Mouse (Mus musculus): ENCODE data around the gene Mipep. TPM values are rescaled to one million over a fixed set of nuclear protein-coding genes. Genes with fewer than 3 reads are reported as not detected.

Gene Mipep
- polyA plus RNA-seq, 1 experiment from 2014 or later: 24.0 TPM

DNA sequence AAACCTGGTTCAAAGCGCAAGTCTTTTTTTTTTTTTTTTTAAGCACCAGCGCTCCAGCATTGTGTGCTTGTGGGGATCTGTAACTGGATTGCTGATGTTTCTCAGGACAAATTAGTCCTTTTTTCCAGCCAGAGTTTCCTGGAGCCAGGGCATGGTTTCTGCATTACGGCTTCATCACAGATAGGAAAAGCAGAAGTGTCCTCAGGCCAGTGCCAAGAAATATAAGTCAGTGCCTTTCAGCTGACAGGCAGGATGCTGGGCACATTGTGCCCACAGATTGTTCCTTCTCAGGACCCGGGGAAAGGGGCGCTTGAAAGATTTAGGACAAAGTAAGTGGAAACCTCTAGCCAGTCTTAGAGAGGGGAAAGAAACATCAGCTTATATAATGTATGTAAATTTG is 20.6 kb upstream of the Mipep start:
- 89% methylated on average over 5 of the region's 5 CpGs for WGBS
- H3K27me3 ChIP-seq (ENCODE audit: control insufficient read depth, insufficient read depth, low read length): no peaks in the 10 kb centered on the region
- H3K4me3 ChIP-seq (ENCODE audit: low read depth, low read length): no peak overlapping the region
- H3K9me3 ChIP-seq (ENCODE audit: control insufficient read depth, low read depth, low read length): no peaks in the 10 kb centered on the region
- no peaks in the 10 kb centered on the region for H3K36me3 ChIP-seq (ENCODE audit: control insufficient read depth, insufficient read depth, low read length)
- ATAC-seq (ENCODE audit: insufficient number of reproducible peaks, insufficient read depth, low FRiP score, low read depth): no peak
- H3K4me1 ChIP-seq (ENCODE audit: control insufficient read depth, insufficient read depth, low read length): no peaks in the 10 kb centered on the region
- H3K27ac ChIP-seq (ENCODE audit: low read length): no peak overlapping the region
- no peak overlapping the region for H3K9ac ChIP-seq (replicated peaks; ENCODE audit: low read depth, low read length)
- no peak overlapping the region for H3K4me2 ChIP-seq (replicated peaks; ENCODE audit: low read depth, low read length)

DNA sequence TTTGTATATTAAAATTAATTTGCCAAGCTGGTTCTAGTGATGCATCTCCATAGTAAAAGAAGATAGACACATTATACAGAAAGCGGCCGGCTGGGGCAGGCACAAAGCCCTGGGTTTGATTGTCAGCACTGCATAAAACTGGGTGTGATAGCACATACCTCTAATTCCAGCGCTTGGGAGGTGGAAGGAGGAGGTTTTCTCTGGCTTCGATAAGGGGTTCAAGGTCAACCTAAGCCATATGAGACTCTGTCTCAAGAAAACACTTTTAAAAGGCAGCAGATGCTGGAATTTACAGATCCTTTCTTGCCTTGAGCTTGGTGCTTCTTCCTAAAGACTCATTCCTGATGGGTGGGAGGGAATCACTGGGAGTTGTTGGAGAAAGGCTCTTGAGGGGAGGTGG is 19.8 kb upstream of the Mipep start:
- H3K9me3 ChIP-seq (ENCODE audit: control insufficient read depth, low read depth, low read length): no peaks in the 10 kb centered on the region
- no peaks in the 10 kb centered on the region for H3K27me3 ChIP-seq (ENCODE audit: control insufficient read depth, insufficient read depth, low read length)
- no peak overlapping the region for H3K4me2 ChIP-seq (replicated peaks; ENCODE audit: low read depth, low read length)
- H3K27ac ChIP-seq (ENCODE audit: low read length): no peak overlapping the region
- H3K4me1 ChIP-seq (ENCODE audit: control insufficient read depth, insufficient read depth, low read length): no peaks in the 10 kb centered on the region
- no peak overlapping the region for H3K4me3 ChIP-seq (ENCODE audit: low read depth, low read length)
- no peak overlapping the region for H3K9ac ChIP-seq (replicated peaks; ENCODE audit: low read depth, low read length)
- H3K36me3 ChIP-seq (ENCODE audit: control insufficient read depth, insufficient read depth, low read length): no peaks in the 10 kb centered on the region
- ATAC-seq (ENCODE audit: insufficient number of reproducible peaks, insufficient read depth, low FRiP score, low read depth): no peak
- WGBS: 64% methylated on average over 4 of the region's 4 CpGs

DNA sequence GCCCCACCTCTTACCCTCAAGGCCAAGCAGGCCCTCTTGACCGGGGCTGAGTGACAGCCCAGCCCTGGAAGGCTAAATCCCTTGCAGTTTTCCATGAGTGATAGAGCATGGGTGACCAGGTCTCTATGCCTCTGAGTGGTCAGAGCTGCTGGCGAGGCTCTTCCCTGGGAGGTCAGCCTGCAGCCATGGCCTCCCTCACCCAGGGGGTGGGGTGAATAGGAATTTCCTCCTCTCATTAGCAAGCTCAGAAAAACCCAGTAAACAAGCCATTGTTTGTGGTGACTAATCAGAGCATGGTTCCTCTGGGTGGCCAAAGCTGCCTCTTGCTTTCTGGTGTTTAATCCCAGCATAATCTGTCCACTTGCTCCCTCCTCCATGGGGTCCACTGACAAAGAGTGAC is 19.3 kb upstream of the Mipep start:
- Histone ChIP-seq H3K27me3 (ENCODE audit: control insufficient read depth, insufficient read depth, low read length) (no peaks in the 10 kb centered on the region), H3K4me3 (ENCODE audit: low read depth, low read length) (no peak overlapping the region), H3K4me1 (ENCODE audit: control insufficient read depth, insufficient read depth, low read length) (no peaks in the 10 kb centered on the region), H3K27ac (ENCODE audit: low read length) (no peak overlapping the region), H3K4me2 (replicated peaks; ENCODE audit: low read depth, low read length) (no peak overlapping the region), H3K36me3 (ENCODE audit: control insufficient read depth, insufficient read depth, low read length) (no peaks in the 10 kb centered on the region), H3K9ac (replicated peaks; ENCODE audit: low read depth, low read length) (no peak overlapping the region), H3K9me3 (ENCODE audit: control insufficient read depth, low read depth, low read length) (no peaks in the 10 kb centered on the region)
- 44% methylated on average over 2 of the region's 2 CpGs for WGBS
- no peak for ATAC-seq (ENCODE audit: insufficient number of reproducible peaks, insufficient read depth, low FRiP score, low read depth)

DNA sequence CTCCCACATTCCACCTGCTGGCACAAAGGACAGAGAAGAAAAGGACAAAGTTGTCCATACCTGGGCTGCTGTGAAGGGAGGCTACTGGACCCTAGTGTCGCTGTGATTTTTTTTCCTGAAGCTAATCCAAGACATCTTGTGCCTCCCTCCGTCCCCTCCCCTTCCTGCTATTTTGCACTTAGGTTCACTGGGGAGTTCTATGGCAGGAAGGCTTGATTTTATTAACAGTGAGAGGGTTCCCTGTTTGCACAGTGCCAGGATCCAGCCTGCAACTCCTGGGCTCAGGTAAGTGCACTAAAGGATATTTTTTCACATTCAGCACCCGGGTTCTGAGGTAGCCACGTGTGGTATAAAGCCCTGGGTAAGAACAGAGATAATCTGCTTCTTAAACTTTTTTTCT is 16.5 kb upstream of the Mipep start, which contains the start of gene C1qtnf9:
TSS of gene C1qtnf9 (plus strand) at position 251 of the 400 bp plus-strand sequence.
- Histone ChIP-seq H3K4me2 (replicated peaks; ENCODE audit: low read depth, low read length) (no peak within 1 kb of the TSS), H3K9ac (replicated peaks; ENCODE audit: low read depth, low read length) (no peak within 1 kb of the TSS), H3K9me3 (ENCODE audit: control insufficient read depth, low read depth, low read length) (no peaks in the 10 kb centered on the region), H3K4me3 (ENCODE audit: low read depth, low read length) (no peak within 1 kb of the TSS), H3K27me3 (ENCODE audit: control insufficient read depth, insufficient read depth, low read length) (no peaks in the 10 kb centered on the region), H3K4me1 (ENCODE audit: control insufficient read depth, insufficient read depth, low read length) (no peaks in the 10 kb centered on the region), H3K27ac (ENCODE audit: low read length) (no peak within 1 kb of the TSS), H3K36me3 (ENCODE audit: control insufficient read depth, insufficient read depth, low read length) (no peaks in the 10 kb centered on the region)
- WGBS: 68% methylated on average over 4 of the region's 4 CpGs
- no peak for ATAC-seq (ENCODE audit: insufficient number of reproducible peaks, insufficient read depth, low FRiP score, low read depth)

DNA sequence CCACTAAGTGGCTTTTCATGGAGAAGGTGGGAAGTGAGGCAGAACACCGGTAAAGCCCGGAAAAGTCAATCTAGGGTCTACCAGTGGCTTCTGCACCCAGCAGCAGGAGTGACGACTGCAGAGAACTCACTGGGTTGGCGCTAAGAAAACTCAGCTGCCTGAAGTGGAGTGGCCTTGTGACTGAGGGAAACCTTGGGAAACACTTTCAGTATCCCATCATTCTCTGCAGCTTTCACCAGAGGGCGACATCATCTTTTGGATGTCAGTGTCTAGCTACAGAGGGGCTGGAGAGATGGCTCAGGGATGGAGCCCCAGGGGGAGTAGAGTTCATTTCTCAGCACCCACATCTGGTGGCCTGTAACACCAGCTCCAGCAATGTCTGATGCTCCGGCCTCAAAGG is 15.0 kb upstream of the Mipep start:
- 43% methylated on average over 6 of the region's 6 CpGs for WGBS
- Histone ChIP-seq H3K9me3 (ENCODE audit: control insufficient read depth, low read depth, low read length) (no peaks in the 10 kb centered on the region), H3K4me1 (ENCODE audit: control insufficient read depth, insufficient read depth, low read length) (no peaks in the 10 kb centered on the region), H3K9ac (replicated peaks; ENCODE audit: low read depth, low read length) (no peak overlapping the region), H3K27me3 (ENCODE audit: control insufficient read depth, insufficient read depth, low read length) (no peaks in the 10 kb centered on the region), H3K27ac (ENCODE audit: low read length) (no peak overlapping the region), H3K4me2 (replicated peaks; ENCODE audit: low read depth, low read length) (no peak overlapping the region), H3K4me3 (ENCODE audit: low read depth, low read length) (no peak overlapping the region), H3K36me3 (ENCODE audit: control insufficient read depth, insufficient read depth, low read length) (no peaks in the 10 kb centered on the region)
- ATAC-seq (ENCODE audit: insufficient number of reproducible peaks, insufficient read depth, low FRiP score, low read depth): no peak

DNA sequence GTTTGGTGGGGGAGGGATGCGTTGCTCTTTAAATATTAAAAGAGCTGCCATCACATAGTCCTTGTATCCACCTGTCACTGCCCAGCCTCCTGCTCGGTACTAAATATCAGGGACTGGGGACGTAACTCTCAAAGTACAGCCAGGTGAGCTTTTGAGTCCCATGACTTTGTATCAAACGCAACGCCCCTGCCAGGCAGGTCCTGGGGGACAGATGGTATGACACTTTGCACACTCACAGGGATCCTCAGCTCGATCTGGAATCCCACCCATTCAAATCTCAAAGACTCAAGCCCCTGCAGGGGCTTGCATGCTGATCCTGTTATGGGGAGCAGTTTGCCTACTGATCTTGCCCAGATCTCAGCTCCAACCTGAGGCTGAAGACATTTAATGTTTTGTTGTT is 13.8 kb upstream of the Mipep start:
- Histone ChIP-seq H3K36me3 (ENCODE audit: control insufficient read depth, insufficient read depth, low read length) (no peaks in the 10 kb centered on the region), H3K27ac (ENCODE audit: low read length) (no peak overlapping the region), H3K9ac (replicated peaks; ENCODE audit: low read depth, low read length) (no peak overlapping the region), H3K27me3 (ENCODE audit: control insufficient read depth, insufficient read depth, low read length) (no peaks in the 10 kb centered on the region), H3K4me3 (ENCODE audit: low read depth, low read length) (no peak overlapping the region), H3K4me1 (ENCODE audit: control insufficient read depth, insufficient read depth, low read length) (no peaks in the 10 kb centered on the region), H3K4me2 (replicated peaks; ENCODE audit: low read depth, low read length) (no peak overlapping the region), H3K9me3 (ENCODE audit: control insufficient read depth, low read depth, low read length) (no peaks in the 10 kb centered on the region)
- ATAC-seq (ENCODE audit: insufficient number of reproducible peaks, insufficient read depth, low FRiP score, low read depth): no peak
- WGBS: 78% methylated on average over 6 of the region's 6 CpGs

DNA sequence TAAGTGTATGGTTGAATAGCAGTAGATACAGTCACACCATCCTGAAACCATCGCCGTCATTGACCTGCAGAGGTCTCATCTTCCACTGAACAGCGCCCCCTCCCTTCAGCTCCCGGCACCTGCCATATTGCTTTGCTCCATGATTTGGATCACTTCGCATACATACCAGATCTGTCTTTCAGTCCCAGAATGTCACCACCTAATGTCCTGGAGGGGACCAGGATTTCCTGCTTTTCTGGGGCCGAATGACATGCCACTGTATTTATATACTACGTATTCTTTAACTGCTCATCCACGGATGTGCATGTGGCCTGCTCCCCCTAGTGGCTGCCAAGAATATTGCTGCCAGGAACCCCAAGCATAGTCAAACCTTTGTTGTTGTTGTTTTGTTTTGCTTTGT is 13.3 kb upstream of the Mipep start:
- ATAC-seq (ENCODE audit: insufficient number of reproducible peaks, insufficient read depth, low FRiP score, low read depth): no peak

DNA sequence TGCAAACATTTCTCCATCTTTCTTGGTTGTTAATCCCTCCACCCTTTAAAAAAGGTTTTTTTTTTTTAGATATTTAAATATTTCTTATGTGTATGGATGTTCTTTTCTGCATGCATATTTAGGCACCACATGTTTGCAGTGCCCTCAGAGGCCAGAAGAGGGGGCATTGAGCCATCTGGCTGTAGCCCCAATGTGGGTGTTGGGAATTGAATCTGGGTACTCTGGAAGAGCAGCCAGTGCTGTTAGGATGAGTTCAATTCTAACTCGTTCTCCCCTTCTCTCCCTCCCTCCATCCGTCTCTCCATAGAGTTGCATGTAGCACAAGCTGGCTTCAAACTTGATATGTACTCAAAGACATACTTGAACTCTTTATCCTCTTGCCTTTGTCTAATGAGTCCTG is 10.9 kb upstream of the Mipep start:
- WGBS: 88% methylated on average over 2 of the region's 2 CpGs
- no peak for ATAC-seq (ENCODE audit: insufficient number of reproducible peaks, insufficient read depth, low FRiP score, low read depth)
- Histone ChIP-seq H3K4me2 (replicated peaks; ENCODE audit: low read depth, low read length) (no peak overlapping the region), H3K9me3 (ENCODE audit: control insufficient read depth, low read depth, low read length) (no peaks in the 10 kb centered on the region), H3K27me3 (ENCODE audit: control insufficient read depth, insufficient read depth, low read length) (no peaks in the 10 kb centered on the region), H3K36me3 (ENCODE audit: control insufficient read depth, insufficient read depth, low read length) (no peaks in the 10 kb centered on the region), H3K4me1 (ENCODE audit: control insufficient read depth, insufficient read depth, low read length) (no peaks in the 10 kb centered on the region), H3K27ac (ENCODE audit: low read length) (no peak overlapping the region), H3K9ac (replicated peaks; ENCODE audit: low read depth, low read length) (no peak overlapping the region), H3K4me3 (ENCODE audit: low read depth, low read length) (no peak overlapping the region)

More for the DNA sequence above, 13.3 kb upstream of the Mipep start:
- Histone ChIP-seq H3K4me2 (replicated peaks; ENCODE audit: low read depth, low read length) (peak overlapping the region; percentile 40), H3K27ac (ENCODE audit: low read length) (no peak overlapping the region), H3K4me3 (ENCODE audit: low read depth, low read length) (no peak overlapping the region; the same call in 1 of the 2 replicates), H3K36me3 (ENCODE audit: control insufficient read depth, insufficient read depth, low read length) (no peaks in the 10 kb centered on the region), H3K9ac (replicated peaks; ENCODE audit: low read depth, low read length) (no peak overlapping the region), H3K4me1 (ENCODE audit: control insufficient read depth, insufficient read depth, low read length) (no peaks in the 10 kb centered on the region), H3K27me3 (ENCODE audit: control insufficient read depth, insufficient read depth, low read length) (no peaks in the 10 kb centered on the region), H3K9me3 (ENCODE audit: control insufficient read depth, low read depth, low read length) (no peaks in the 10 kb centered on the region)
- WGBS: 8% methylated on average over 8 of the region's 8 CpGs

DNA sequence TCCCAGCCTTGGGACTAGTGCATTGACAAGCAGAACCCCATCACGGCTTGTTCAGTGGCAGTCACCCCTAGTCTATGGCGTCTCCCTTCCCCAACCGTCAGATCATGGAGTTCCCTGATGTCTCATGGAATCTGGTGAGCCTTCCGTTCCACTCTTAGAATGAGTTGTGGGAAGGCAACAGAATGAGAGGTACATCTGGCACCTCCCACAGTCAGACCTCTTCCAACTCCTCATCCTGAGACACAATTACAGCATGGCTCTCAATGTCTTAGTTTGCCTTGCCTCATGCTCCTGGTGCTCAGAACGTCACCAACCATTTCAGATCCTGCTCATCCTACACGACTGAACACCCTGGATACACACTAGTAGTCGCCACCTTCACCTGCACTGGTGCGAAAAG is 7.9 kb upstream of the Mipep start:
- Histone ChIP-seq H3K36me3 (ENCODE audit: control insufficient read depth, insufficient read depth, low read length) (no peaks in the 10 kb centered on the region), H3K4me1 (ENCODE audit: control insufficient read depth, insufficient read depth, low read length) (no peaks in the 10 kb centered on the region), H3K9ac (replicated peaks; ENCODE audit: low read depth, low read length) (no peak overlapping the region), H3K9me3 (ENCODE audit: control insufficient read depth, low read depth, low read length) (no peaks in the 10 kb centered on the region), H3K4me3 (ENCODE audit: low read depth, low read length) (no peak overlapping the region), H3K27me3 (ENCODE audit: control insufficient read depth, insufficient read depth, low read length) (no peaks in the 10 kb centered on the region), H3K27ac (ENCODE audit: low read length) (no peak overlapping the region), H3K4me2 (replicated peaks; ENCODE audit: low read depth, low read length) (no peak overlapping the region)
- ATAC-seq (ENCODE audit: insufficient number of reproducible peaks, insufficient read depth, low FRiP score, low read depth): no peak
- 80% methylated on average over 8 of the region's 8 CpGs for WGBS

All from stomach, embryonic 14.5 days (tissue).